Mouse (Mus musculus) heart, postnatal 14 days (tissue): ENCODE data around the gene Qrfpr. TPM values are rescaled to one million over a fixed set of nuclear protein-coding genes. Genes with fewer than 3 reads are reported as not detected.

Experiments used
- DNase-seq, 2 experiments: peaks; one replicate each; pipeline ENCODE4 v3.0.0; 2021 to 2022
- intact Hi-C: fragments of 180-260 bp; cut with DNase I; formaldehyde crosslinking; loops from one replicate; pipeline ENCODE4 v1.15.1; 2025
- long read RNA-seq, 2 experiments: library from polyadenylated mRNA; stranded (forward); transcript quantifications; one replicate each; pipeline ENCODE4 v2.0.0; 2021
- total RNA-seq, 2 experiments: library from RNA; stranded (reverse); gene quantifications; 2 replicates each; pipeline ENCODE4 v1.2.3; 2021

Gene Qrfpr
- not detected for total RNA-seq
- long read RNA-seq, experiment 1, result 0 reads
- long read RNA-seq, experiment 2, result 0 reads

DNA sequence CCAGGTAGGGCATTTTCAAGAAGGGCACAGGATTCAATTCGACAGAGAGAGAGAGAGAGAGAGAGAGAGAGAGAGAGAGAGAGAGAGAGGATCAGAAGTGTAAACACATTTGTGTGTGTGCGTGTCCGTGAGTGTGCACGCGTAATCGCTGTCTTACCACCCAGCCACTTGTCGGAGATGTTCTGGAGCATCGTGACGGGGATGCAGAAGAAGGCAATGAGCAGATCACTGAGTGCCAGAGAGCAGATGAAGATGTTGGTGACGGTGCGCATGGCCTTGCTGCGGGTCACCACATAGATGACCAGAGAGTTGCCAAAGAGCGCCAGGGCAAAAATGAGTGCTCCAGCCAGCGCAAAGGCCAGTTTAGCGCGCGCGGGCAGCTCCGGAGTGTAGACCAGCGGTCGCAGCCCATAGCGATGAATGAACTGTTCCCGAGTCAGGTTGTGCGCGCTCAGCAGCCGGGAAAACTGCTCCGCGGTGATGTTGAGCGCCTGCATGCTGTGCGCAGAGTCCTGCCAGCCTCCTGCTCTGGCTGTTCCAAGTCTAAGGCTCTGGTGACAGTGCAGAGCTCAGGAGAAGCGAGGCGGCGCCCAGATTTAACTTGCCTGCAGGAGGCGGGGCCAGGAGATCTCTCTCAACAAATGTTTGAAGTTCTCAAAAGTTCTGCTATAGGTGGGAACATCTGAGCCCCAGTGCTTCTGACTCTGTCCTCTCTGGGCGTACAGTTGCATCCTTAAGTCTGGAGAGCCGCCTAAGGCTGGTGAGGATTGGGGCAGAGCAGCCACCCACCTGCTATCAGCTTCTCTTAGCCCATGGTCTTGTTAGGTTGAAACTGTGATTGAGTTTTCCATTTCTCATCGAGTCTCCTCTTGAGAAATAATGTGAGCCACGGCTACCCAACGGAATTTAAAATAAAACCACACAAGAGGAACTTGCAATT, at the start of gene Qrfpr:
Qrfpr (minus strand) TSS at position 571 of the 940 bp plus-strand sequence.
- DNase-seq, result no peak
- intact Hi-C loops, result no loop called here

DNA sequence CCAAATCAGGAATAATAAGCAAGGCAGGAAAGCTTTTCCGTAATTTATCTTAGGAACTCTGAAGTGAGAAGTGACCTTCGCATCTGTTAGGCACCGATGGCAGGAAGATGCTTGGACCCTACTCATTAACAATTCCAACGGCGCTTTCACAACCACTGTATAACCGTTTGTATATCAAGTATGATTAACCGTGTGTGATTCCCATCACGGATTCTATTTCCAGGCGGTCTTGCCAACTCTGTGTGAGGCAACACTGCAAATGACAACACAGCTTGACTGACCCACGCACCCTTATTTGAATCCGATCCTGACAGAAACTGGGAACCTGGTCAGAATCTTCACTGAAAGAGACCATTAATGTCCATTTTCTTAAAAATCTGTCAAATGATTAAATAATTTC, 41.8 kb upstream of the Qrfpr start:
- DNase-seq, result no peak
- intact Hi-C loops, result no loop called here

DNA sequence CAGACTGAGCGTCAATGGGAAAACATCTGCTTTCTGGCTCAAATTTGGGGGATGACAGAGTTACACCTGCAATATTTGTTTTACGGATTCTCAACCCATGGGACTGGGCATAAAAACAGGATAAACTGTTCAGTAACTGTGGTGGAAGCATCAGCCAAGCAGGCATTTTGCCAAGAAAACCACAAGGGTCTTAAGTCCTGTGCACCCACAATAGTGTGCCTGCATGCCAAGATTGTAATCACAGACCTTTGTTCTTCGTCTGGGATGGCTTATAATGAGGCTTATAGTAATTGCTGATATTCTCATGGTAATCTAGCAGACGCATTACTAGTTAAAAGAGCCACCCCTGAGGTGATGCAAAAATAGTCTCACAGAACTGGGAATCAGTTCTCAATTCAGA, 41.2 kb upstream of the Qrfpr start:
- DNase-seq, result no peak
- intact Hi-C loops, result no loop called here

DNA sequence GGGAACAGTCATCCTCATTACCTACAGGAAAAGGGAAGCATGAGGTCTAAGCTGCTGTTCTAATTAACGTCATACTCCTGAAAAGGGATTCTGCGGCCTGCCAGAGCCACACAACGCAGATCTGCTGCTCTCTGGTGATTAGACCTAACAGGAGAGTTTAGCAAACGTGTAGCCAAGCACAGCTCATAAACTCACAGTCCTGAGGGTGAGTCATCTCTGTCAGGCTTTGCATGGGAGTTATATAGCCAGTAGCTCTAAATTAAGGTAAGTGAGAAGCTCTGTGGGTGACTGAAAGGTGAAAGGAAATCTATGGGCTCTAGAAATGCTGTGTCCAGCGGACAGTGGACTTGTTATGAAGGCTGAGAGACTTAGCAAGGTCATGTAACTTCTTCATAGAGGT, 28.5 kb upstream of the Qrfpr start:
- intact Hi-C loops, result no loop called here
- DNase-seq, result no peak

DNA sequence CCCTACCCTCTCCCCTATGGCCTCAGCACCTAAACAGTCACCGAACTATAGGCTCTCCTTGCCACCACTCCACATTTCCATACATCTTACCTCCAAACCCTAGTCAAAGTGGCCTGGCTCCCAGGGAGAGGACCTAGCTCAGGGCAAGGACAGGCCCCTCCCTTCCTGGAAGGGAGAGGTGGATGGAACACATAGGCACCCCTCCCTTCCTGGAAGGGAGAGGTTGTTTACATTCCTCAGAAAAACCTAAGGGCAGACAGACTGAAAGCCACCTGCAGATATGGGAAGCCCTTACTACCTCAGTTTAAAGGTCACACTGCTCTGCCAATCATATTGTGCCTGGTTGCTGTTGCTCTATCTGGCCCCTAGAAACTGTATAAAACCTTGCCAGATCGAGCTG, 26.3 kb upstream of the Qrfpr start:
- intact Hi-C loops, result no loop called here
- DNase-seq, result no peak

GRCm38 (mm10) chr3:36229941-36230340, 7.8 kb upstream of the Qrfpr start:
- DNase-seq, result no peak
- intact Hi-C loops, result no loop called here

DNA sequence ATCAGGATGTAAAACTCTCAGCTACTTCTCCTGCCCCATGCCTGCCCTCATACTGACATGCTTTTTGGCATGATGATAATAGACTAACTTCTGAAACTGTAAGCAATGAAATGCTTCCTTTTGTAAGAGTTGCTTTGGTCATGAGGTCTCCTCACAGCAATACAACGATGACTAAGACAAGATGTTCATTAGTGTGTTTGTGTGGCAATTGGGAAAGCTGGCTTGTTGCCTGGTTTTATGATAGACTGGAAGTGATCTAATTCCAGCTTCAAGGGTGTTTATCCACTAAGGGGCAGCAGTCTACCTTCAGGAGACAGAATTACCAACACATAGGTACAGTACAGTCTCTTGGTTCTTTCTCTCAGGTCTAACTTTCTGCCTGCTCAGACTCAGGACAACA, 5.1 kb upstream of the Qrfpr start:
- intact Hi-C loops, result no loop called here
- no peak for DNase-seq

- intact Hi-C loops, result no loop called here
- no peak for DNase-seq
Observed at GRCm38 (mm10) chr3:36223361-36223760, 1.2 kb upstream of the Qrfpr start.

DNA sequence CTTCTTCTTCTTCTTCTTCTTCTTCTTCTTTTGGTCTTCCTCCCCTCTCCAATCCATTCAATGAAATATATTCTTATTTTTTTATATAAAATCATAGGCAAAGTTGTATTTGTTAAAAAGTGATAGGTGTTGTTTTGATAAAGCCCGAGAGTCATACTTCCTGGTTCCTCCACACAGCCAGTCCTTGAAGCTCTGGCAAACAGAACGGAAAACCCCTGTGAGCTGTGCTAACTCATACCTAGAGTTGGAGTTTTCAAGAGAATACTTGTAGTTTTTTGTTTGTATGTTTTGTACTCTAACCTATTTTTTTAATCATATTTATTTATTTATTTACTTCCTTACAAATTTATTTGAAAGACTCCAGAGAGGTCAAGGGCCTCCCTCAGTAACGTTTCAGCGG, 9.4 kb downstream of the Qrfpr start:
- intact Hi-C loops, result no loop called here
- DNase-seq, result no peak

GRCm38 (mm10) chr3:36210939-36211338, 11.2 kb downstream of the Qrfpr start:
- intact Hi-C loops, result loop anchor here (1.0 kb wide), 2 partner anchors 231 to 284 kb away; no protein-coding TSS in a partner anchor
- no peak for DNase-seq

GRCm38 (mm10) chr3:36209776-36210555, 12.1 kb downstream of the Qrfpr start:
- DNase-seq, result peak; percentile 25 to 53
- intact Hi-C loops, result loop anchor here (1.0 kb wide), 2 partner anchors 232 to 285 kb away; no protein-coding TSS in a partner anchor

- intact Hi-C loops, result no loop called here
- DNase-seq, result no peak
Observed at GRCm38 (mm10) chr3:36207520-36208264, 14.4 kb downstream of the Qrfpr start.

DNA sequence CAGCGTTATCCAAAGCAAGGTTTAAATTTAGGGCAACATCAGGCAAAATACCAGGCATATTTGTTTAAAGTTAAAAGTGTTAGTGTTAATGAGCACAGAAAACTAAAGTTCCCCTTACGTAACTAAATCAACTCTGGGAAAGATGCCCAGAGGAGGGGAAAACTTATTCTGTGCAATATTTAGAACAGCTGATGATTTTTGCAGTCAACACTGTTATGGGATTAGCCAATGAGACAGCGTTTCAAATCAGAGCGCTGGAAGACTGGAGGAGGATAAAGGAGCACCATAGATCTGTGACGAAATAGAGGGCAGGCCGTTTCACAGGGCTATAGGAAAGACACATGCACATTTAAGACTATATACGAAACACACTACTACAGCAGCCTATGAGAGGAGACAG, 19.2 kb downstream of the Qrfpr start:
- no peak for DNase-seq

GRCm38 (mm10) chr3:36201098-36201497, 21.0 kb downstream of the Qrfpr start:
- intact Hi-C loops, result no loop called here

More for the DNA sequence above, 19.2 kb downstream of the Qrfpr start:
- intact Hi-C loops, result no loop called here

DNA sequence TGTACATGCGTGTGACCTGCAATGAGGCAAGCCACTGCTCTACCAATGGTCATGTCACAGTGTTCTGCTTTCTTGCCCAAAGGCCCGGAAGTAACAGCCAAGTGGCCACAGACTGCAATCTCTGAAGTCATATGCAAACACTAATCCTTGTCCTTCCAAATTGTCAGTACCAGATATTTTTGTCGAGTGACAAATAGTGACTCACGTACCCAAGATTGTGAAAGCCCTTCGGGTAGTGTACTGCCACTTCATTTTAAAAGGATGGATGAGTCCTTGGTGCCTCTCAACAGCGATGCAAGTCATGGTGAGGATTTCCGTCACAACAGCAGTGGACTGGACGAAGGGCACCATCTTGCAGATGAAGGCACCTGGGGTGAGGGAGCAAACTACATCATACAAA, 32.9 kb downstream of the Qrfpr start:
- intact Hi-C loops, result no loop called here
- no peak for DNase-seq

More at GRCm38 (mm10) chr3:36201098-36201497, 21.0 kb downstream of the Qrfpr start:
- DNase-seq, result no peak

- intact Hi-C loops, result no loop called here
- DNase-seq, result no peak
Observed at GRCm38 (mm10) chr3:36186510-36186909, 35.6 kb downstream of the Qrfpr start.

DNA sequence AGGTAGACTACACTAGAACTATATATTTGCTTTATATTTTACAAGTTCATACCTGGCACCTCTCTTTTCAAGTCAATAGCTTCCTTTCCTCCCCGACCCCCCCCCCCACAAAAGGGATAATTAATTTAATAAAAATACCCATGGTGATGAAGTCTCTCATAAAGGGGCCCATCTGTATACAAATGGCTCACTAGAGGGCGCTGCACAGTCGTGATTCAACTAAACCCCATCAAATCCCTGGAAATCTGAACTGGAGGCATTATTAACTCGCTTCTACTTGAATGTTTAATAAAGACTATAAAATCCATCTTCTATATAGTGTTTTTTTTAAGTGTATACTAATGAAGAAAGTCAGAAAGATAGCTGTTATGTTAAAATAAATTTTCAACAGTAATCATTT, 40.6 kb downstream of the Qrfpr start:
- intact Hi-C loops, result loop anchor here (1.0 kb wide), 1 partner anchor 314 kb away; no protein-coding TSS in a partner anchor
- peak; percentile 43 to 70 for DNase-seq

DNA sequence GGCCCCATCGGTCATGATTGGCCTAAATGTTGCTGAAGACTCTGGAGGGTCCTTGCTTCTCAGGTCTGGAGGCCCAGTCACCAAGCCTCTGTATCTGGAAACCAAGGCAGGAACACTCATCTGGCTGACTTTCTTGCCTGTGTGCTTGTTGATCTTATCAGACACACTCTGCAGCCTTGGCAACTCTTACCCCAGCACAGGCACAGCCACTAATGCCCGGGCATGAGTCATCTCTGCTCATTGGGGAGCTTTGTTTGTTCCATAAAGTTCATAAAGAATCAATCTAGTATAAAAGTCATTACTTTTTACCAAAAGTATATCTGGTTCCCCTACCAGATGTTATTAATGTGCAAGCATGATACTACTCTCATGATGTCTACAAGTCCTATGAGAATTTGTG, 48.4 kb downstream of the Qrfpr start:
- intact Hi-C loops, result no loop called here
- DNase-seq, result no peak

GRCm38 (mm10) chr3:36171348-36171747, 50.8 kb downstream of the Qrfpr start:
- intact Hi-C loops, result no loop called here
- DNase-seq, result no peak

DNA sequence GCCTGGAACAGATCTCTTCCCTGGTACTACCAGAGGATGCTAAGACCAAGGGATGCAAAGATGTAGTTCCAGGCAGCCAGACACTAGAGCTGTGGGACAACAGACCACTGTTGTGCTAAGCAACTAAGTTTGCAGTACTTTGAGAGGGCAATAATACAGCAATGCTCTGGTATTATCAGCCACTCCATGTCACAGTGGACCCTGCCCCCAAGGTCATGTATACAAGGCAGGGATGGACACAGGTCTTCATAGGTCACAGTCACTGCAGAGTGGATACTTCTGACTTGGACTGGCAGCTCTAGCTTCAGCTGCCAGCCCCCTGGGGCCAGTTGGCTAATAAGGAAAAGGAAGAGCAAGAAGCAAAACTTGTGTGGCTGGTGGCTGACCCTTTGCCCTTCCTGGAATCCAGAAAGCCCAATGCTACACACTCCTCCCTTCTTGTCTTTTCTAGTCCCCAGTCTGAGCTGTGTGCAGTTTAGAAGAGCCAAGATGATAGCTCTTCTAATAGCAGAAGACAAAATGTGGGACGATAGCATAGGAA, 51.4 kb downstream of the Qrfpr start:
- DNase-seq, result no peak
- intact Hi-C loops, result no loop called here
